Mouse (Mus musculus): Measurements from ENCODE around the gene Rab6b. TPM values are rescaled to one million over a fixed set of nuclear protein-coding genes. Genes with fewer than 3 reads are reported as not detected.

Rab6b gene
- total and polyA plus RNA-seq, 3 experiments, result 0.04 to 0.19 TPM; not detected in 1

DNA sequence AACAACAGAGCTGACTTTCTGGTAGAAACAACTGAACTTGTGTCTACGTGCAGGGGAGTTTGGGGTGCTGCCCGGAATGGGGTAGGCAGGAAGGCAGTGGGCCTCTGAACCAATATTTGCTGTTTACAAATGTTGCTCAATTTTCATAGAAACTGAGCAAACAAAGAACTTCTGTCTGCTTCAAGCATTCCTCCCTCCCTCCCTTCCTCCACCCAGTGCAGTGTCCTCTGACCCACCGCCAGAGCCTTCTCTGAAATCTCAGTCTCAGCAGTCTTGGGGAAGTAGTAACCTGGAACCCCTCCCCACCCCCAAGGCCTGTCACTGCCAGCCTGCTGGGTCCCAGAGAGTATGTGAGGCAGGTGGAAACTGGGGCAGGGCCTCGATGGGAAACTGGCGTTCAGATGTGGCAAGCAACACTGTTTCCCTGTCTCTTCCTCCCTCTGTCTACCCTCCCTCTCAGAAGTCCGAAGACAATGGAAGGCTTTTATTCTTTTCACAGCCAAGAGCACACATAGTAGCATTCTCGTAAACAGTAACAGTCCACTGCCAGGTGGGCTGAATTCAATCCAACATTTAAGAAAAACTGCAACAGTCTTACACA lies 123.1 kb downstream of the Rab6b start:
- Histone ChIP-seq H3K4me2 (ENCODE audit: insufficient read depth, low read depth, poor library complexity, severe bottlenecking) (no peak overlapping the region), H3K9me3 (replicated peaks; ENCODE audit: low read length) (no peaks in the 10 kb centered on the region), H3K36me3 (replicated peaks in 1 of 2; ENCODE audit: control insufficient read depth in 1 of 2, insufficient read depth in 1 of 2, low read length in 1 of 2) (no peaks in the 10 kb centered on the region), H3K27me3 (replicated peaks) (peaks cover 4% of the 10 kb centered on the region), H3K4me3 (replicated peaks in 1 of 3; ENCODE audit: low read depth in 2 of 3, low read length in 2 of 3, poor library complexity in 1 of 3) (no peak overlapping the region), H3K4me1 (ENCODE audit: control insufficient read depth in 1 of 2, insufficient read depth in 2 of 2) (no peaks in the 10 kb centered on the region; a peak in 1 of 4 replicates), H3K27ac (ENCODE audit: insufficient read depth, low read depth) (no peak overlapping the region), H3K9ac (ENCODE audit: insufficient read depth, low read depth) (no peak overlapping the region), H3K79me2 (replicated peaks; ENCODE audit: control insufficient read depth, extremely low read depth, insufficient read depth, poor library complexity, severe bottlenecking) (no peaks in the 10 kb centered on the region)
- dilution Hi-C loops (cut with MboI; ENCODE audit: extremely low pct_ligation_motif_present, extremely low pct_unique_long_range_greater_than_20kb, low sequenced_read_pairs), result no loop called here
- TF ChIP-seq BHLHE40 (IDR thresholded peaks at IDR 0.05; ENCODE audit: low read depth, low read length) (no peak), EP300 (IDR thresholded peaks at IDR 0.05; ENCODE audit: low read length) (no peak), CHD1 (IDR thresholded peaks at IDR 0.05; ENCODE audit: low read depth, low read length) (no peak), MYC (IDR thresholded peaks at IDR 0.05; ENCODE audit: low read depth, low read length) (no peak), SIN3A (IDR thresholded peaks at IDR 0.05; ENCODE audit: low read length) (no peak), PAX5 (IDR thresholded peaks at IDR 0.05; ENCODE audit: low read length) (no peak)
- DNase-seq (ENCODE audit: extremely low read depth), result no peak
- in situ Hi-C loops (cut with MboI; ENCODE audit: low pct_ligation_motif_present, low pct_unique_long_range_greater_than_20kb, low sequenced_read_pairs), result no loop called here

Other genes with a start within 250 kb of the Rab6b start
- gene Slco2a1, start 123.1 kb upstream of the Rab6b start, total RNA-seq (2012; rRNA removed), result not detected in 2 replicates
- not detected in 2 replicates for gene Slco2a1, start 123.1 kb upstream of the Rab6b start, total RNA-seq (2014; rRNA removed)
- gene Slco2a1, start 123.1 kb upstream of the Rab6b start, polyA plus RNA-seq (2012; ENCODE audit: insufficient read length, low read depth), result 0.14 and 0.16 TPM in 2 replicates
- 59.7 and 69.9 TPM in 2 replicates for gene Srprb, start 90.3 kb downstream of the Rab6b start, total RNA-seq (2012; rRNA removed)
- gene Srprb, start 90.3 kb downstream of the Rab6b start, total RNA-seq (2014; rRNA removed), result 37.8 and 39.5 TPM in 2 replicates
- 56.2 and 67.2 TPM in 2 replicates for gene Srprb, start 90.3 kb downstream of the Rab6b start, polyA plus RNA-seq (2012; ENCODE audit: insufficient read length, low read depth)
- gene Gm20425, start 118.5 kb downstream of the Rab6b start, total RNA-seq (2012; rRNA removed), result not detected in 2 replicates
- not detected in 2 replicates for gene Gm20425, start 118.5 kb downstream of the Rab6b start, total RNA-seq (2014; rRNA removed)
- not detected in 2 replicates for gene Gm20425, start 118.5 kb downstream of the Rab6b start, polyA plus RNA-seq (2012; ENCODE audit: insufficient read length, low read depth)
- gene Trf, start 118.7 kb downstream of the Rab6b start, total RNA-seq (2012; rRNA removed), result not detected in 2 replicates
- not detected in 2 replicates for gene Trf, start 118.7 kb downstream of the Rab6b start, total RNA-seq (2014; rRNA removed)
- gene Trf, start 118.7 kb downstream of the Rab6b start, polyA plus RNA-seq (2012; ENCODE audit: insufficient read length, low read depth), result not detected in 2 replicates
- gene 1300017J02Rik, start 193.3 kb downstream of the Rab6b start, total RNA-seq (2012; rRNA removed), result 0.80 and 0.81 TPM in 2 replicates
- 0.57 TPM in 1 of 2 replicates, not detected in the other for gene 1300017J02Rik, start 193.3 kb downstream of the Rab6b start, total RNA-seq (2014; rRNA removed)
- 0.46 and 0.59 TPM in 2 replicates for gene 1300017J02Rik, start 193.3 kb downstream of the Rab6b start, polyA plus RNA-seq (2012; ENCODE audit: insufficient read length, low read depth)
- gene Topbp1, start 193.4 kb downstream of the Rab6b start, total RNA-seq (2012; rRNA removed), result 95.0 and 104 TPM in 2 replicates
- 104 and 113 TPM in 2 replicates for gene Topbp1, start 193.4 kb downstream of the Rab6b start, total RNA-seq (2014; rRNA removed)
- 141 and 152 TPM in 2 replicates for gene Topbp1, start 193.4 kb downstream of the Rab6b start, polyA plus RNA-seq (2012; ENCODE audit: insufficient read length, low read depth)

All from CH12.LX (cell line).